Mouse (Mus musculus) E14TG2a.4 (cell line): ENCODE measurements around the gene Nop9.

Source experiments
- H3K27me3 ChIP-seq: 2 replicates; pipeline ENCODE4 v1.6.1; 2014; ENCODE audit warnings: low read length, control low read depth; ENCODE audit not compliant: insufficient read depth
- H3K36me3 ChIP-seq: 2 replicates; pipeline ENCODE4 v1.6.1; 2014; ENCODE audit warnings: low read length, control low read depth; ENCODE audit not compliant: insufficient read depth
- H3K4me1 ChIP-seq: replicated peaks from 2 replicates; pipeline ENCODE4 v1.6.1; 2014; ENCODE audit warnings: low read depth, low read length, control low read depth
- H3K4me3 ChIP-seq: replicated peaks from 2 replicates; pipeline ENCODE4 v1.5.1; 2014; ENCODE audit warnings: mild to moderate bottlenecking, low read length
- H3K9me3 ChIP-seq: 2 replicates; pipeline ENCODE4 v1.6.1; 2014; ENCODE audit warnings: low read length, control low read depth
- CTCF ChIP-seq: conservative IDR thresholded peaks from 2 replicates; pipeline ENCODE4 v1.5.1; 2014; ENCODE audit warnings: low read length
- NANOG ChIP-seq: IDR thresholded peaks from 2 replicates; pipeline ENCODE4 v1.6.1; 2014; ENCODE audit warnings: borderline replicate concordance, low read length, mixed read lengths
- POU5F1 ChIP-seq: IDR thresholded peaks from 2 replicates; pipeline ENCODE4 v1.6.1; 2014; ENCODE audit warnings: low read length, borderline replicate concordance

Gene Nop9

DNA sequence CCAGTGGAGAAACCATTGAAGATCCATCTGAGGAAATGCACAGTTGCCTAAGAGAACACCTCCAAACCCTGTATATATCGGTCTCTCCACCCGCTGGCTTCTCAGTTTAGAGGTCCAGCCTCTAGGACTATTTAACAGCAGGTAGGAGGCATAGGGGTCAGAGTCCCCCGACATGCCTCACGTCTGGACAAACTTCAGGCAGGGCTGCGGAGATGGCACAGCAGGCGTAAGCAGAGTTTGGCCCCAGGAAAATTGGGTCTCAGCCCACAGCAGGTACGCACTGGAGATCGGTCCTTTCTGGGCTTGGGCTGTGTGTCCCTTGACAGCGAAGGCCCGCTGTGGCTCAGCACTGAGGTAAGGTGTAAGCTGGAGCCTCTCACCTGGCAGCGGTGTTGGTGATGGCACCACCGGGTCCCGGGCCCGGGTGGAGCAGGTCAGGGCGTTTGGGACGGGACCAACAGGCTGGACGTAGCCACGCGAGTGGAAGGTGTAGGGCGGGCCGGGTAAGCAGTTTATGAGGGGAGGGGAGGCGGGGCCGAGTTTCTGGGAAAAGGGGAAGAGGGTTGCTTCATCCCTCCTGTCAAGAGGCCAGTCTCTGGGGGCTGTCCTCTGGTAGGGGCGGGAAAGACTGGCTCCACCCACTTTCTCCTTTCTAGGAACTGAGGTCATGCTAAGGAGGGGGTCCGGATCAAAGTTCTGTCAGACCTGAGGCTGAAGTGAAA, 32.3 kb upstream of the Nop9 start:
- Histone ChIP-seq H3K36me3 (peaks cover 32% of the 10 kb centered on the region), H3K27me3 (peaks cover 26% of the 10 kb centered on the region), H3K4me3 (peak overlapping the region; percentile 74), H3K9me3 (no peaks in the 10 kb centered on the region), H3K4me1 (peaks cover 75% of the 10 kb centered on the region)
- TF ChIP-seq POU5F1, result no peak
- TF ChIP-seq CTCF, result no peak
- TF ChIP-seq NANOG, result no peak

DNA sequence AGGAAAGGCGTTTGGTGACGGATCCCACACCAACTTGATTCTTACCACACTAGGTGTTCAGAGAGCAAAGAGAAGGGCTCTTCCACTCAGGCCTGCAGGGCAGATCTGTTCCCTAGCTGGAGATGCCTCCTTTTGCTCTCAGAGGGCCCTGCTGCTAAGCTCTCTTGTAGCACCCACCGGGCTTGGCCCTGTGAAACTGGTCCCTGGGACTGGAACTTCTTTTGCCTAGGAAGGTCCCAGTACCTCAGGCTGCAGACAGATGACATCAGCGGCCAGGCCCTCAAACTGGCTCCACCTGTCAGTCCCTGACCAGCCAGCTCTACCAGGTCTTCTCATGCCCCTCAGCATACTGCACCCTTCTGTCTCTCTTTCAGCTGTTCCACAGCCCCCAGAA, 31.8 kb upstream of the Nop9 start, which contains the start of gene Tgm1:
Gene Tgm1, minus strand, starts transcription at position 198 of the 394 bp plus-strand sequence.
- H3K4me1 ChIP-seq, result peaks cover 75% of the 10 kb centered on the region
- H3K9me3 ChIP-seq, result no peaks in the 10 kb centered on the region
- H3K27me3 ChIP-seq, result peaks cover 26% of the 10 kb centered on the region
- H3K36me3 ChIP-seq, result peaks cover 34% of the 10 kb centered on the region
- H3K4me3 ChIP-seq, result peak within 1 kb of the TSS; percentile 74
- TF ChIP-seq CTCF, result no peak
- no peak for TF ChIP-seq POU5F1
- TF ChIP-seq NANOG, result no peak

DNA sequence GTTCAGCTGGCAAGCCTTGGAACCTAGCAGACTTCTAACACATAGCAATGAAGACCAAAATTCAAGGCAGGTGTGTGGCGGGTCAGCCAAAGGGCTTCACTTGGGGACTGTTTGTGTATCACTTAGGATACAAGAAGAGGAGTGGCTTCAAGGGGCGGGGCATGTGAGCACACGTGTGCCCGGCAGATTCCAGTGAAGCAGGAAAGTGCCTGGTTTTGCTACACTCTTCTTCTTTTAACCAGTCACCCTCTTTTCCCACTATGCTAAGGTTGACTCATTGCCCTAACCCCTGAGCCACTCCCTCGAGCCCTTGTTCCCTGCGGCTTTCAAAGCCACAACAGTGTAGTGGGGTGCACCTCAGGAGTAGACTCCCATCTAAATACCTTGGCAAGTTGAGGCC, 30.6 kb upstream of the Nop9 start:
- Histone ChIP-seq H3K36me3 (peaks cover 45% of the 10 kb centered on the region), H3K27me3 (peaks cover 26% of the 10 kb centered on the region), H3K9me3 (no peaks in the 10 kb centered on the region), H3K4me1 (peaks cover 75% of the 10 kb centered on the region), H3K4me3 (no peak overlapping the region)
- no peak for TF ChIP-seq CTCF
- TF ChIP-seq POU5F1, result no peak
- TF ChIP-seq NANOG, result no peak

DNA sequence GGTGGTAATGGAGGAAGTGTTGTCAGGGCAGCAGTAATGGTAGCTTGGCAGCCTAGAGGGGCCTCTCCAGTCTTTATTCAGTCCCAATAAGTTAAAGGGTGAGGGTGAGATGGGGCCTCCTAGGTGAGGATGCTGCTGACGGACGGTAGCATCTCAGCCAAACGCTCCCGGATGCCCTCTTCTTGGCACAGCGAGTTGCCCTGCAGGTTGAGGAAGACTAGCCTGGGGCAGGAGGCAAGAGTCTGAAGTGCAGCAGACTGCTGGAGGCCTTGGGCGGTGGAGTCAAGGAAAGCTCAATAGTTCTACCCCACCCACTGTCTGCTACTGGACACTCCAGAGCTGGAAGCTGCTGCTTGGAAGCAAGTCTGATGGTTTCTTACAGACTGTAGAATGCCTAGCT, 29.2 kb upstream of the Nop9 start:
- Histone ChIP-seq H3K4me1 (peaks cover 75% of the 10 kb centered on the region), H3K27me3 (peaks cover 21% of the 10 kb centered on the region), H3K9me3 (no peaks in the 10 kb centered on the region), H3K36me3 (peaks cover 56% of the 10 kb centered on the region), H3K4me3 (no peak overlapping the region)
- TF ChIP-seq POU5F1 (no peak), NANOG (no peak), CTCF (no peak)

DNA sequence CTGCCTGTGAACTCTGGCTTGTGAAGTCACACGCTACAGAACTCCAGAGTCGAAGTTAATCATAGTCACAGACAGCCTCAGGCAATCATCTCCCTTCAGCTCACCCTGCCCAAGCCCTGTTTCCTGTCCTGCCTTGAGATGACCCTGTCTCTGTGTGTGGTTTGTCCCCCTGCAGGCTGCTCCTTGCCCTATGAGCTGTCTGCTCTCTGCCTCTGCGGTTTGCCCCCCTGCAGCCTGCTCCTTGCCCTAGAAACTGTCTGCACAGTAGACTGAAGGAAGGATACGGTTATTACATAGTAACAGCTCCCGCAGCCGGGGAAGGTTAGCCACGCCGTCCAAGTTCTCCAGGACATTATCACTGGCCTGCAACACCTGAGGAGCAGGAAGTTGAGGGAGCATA, 28.6 kb upstream of the Nop9 start:
- TF ChIP-seq CTCF (no peak), POU5F1 (no peak), NANOG (no peak)
- no peak overlapping the region for H3K4me3 ChIP-seq
- peaks cover 15% of the 10 kb centered on the region for H3K27me3 ChIP-seq
- H3K36me3 ChIP-seq, result peaks cover 56% of the 10 kb centered on the region
- peaks cover 72% of the 10 kb centered on the region for H3K4me1 ChIP-seq
- H3K9me3 ChIP-seq, result no peaks in the 10 kb centered on the region

DNA sequence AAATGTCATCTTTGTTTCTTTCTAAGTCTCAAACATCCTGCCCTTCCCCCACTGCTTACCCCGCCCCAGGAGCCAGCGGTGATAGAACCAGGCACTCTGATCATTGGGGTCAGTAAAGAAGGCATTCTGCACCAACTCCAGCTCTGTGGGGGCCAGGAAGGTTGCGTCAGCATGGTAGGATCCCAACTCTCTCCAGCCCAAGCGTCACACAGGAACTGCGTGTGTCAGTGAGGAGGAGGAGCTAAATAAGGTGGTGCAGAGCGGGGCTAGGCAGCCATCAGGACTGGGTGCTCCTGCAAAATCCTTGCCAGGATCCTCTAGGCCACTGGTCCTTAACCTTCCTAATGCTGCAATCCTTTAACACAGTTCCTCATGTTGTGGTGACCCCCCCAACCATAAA, 25.8 kb upstream of the Nop9 start:
- Histone ChIP-seq H3K9me3 (no peaks in the 10 kb centered on the region), H3K4me1 (peaks cover 58% of the 10 kb centered on the region), H3K36me3 (peaks cover 56% of the 10 kb centered on the region), H3K4me3 (peak overlapping the region; percentile 86), H3K27me3 (no peaks in the 10 kb centered on the region)
- no peak for TF ChIP-seq CTCF
- no peak for TF ChIP-seq NANOG
- TF ChIP-seq POU5F1, result no peak

DNA sequence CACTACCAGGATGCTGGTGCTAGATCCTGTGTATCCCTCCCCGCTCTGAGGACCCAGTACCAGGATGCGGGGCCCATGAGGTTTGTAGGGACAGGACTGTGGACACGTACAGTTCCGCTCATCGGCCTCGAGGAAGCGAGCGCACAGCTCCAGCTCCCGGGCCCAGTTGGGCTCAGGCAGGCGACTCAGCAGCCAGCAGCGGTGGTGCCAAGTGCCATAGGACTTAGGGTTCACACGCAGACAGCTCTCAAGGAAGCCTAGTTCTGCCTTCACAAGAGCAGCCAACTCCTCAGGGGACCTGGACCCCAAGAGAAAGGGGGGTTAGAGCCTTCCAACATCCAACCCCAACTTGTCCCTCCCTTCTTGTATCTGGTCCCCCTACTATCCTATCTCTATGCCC, 24.8 kb upstream of the Nop9 start:
- TF ChIP-seq POU5F1, result no peak
- TF ChIP-seq NANOG, result no peak
- TF ChIP-seq CTCF, result no peak
- Histone ChIP-seq H3K9me3 (no peaks in the 10 kb centered on the region), H3K4me3 (peak overlapping the region; percentile 86), H3K4me1 (peaks cover 57% of the 10 kb centered on the region), H3K36me3 (peaks cover 53% of the 10 kb centered on the region), H3K27me3 (no peaks in the 10 kb centered on the region)

DNA sequence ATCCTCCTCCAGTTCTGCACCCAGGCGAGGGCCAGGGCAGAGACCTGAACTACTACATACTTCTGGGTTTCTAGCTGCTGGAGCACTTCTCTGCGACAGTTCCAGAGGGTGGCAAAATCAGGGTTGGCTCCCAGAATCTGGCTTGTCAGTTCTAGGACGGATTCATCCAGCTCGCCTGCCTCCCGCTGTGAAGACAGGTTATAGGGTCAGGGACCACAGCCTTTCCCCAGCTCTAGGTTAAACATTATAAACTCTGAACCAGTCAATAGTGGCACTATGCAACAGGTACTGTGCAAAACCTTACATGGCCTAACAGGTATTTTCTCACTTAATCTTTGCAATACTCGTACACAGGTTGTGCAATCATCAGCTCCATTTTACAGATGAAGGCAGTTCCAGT, 24.4 kb upstream of the Nop9 start:
- Histone ChIP-seq H3K4me3 (peak overlapping the region; percentile 86), H3K27me3 (no peaks in the 10 kb centered on the region), H3K4me1 (peaks cover 57% of the 10 kb centered on the region), H3K9me3 (no peaks in the 10 kb centered on the region), H3K36me3 (peaks cover 49% of the 10 kb centered on the region)
- TF ChIP-seq CTCF (no peak), NANOG (no peak), POU5F1 (no peak)
